Mouse (Mus musculus) neural tube, embryonic 10.5 days (tissue): ENCODE results near the gene Ccl17.
A peak's percentile ranks its signal among the peaks of the same experiment; 100 is the strongest.
"Not testable (repeated sequence)": the region's sequence is repeated elsewhere in the genome, so short reads cannot be mapped to it uniquely, and the experiment has no call there.

ENCODE experiments used
- DNase-seq: peaks from one replicate; pipeline ENCODE4 v3.0.0-alpha.2; 2017; ENCODE audit warnings: low spot score; ENCODE audit errors: extremely low spot score

The Ccl17 gene

DNA sequence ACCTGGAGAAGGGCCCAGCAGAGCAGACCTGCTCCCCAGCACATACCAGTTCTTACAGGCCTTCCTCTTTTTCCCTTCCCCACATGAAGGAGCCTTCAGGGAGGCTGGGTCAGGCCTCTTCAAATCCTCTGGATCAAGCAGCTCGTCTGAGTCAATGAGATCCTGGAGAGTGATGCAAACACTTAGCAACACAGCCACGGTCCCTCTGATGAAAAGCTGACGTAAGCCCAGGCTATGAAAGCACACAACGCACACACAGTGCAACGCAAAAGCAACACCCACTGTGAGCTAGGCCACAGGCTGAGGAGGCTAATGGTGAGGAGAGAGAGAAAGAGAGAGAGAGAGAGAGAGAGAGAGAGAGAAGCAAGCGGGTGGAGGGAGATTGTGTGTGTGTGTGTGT lies 14.9 kb downstream of the Ccl17 start:
- no peak for DNase-seq

DNA sequence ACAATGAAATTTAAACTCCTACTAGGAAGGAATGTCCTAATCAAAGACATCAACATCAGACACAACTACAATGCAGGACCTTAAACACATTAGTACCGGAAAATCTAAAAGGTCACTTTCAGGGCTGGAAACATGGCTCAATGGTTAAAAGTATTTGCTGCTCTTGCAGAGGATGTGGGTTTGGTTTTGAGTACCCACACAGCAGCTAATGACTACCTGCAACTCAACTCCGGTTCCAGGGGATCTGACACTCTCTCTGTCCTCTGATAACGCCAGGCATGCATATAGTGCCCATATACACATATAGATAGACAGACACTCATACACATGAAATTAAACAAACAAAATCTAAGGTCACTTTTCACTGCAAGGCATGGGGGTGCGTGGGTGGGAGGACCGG lies 16.0 kb downstream of the Ccl17 start:
- no peak for DNase-seq

DNA sequence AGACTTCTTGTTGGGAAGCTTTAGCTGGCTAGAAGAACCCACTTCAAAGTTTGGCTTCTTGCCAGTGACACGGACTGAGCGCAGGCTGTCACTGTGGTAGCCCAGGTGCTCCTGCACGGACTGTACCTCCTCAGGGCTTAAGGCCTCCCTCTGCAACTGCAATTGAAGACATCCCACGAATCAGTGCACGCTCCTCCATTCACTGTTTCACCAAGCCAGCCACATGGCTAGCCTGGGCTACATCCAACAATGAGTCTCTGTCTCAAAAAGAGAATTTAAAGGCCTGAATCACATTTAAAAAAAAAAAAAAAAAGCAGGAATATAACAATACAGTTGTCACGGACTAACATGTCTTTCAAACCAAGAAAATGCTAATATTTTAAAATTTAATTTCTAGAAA lies 18.0 kb downstream of the Ccl17 start:
- no peak for DNase-seq

DNA sequence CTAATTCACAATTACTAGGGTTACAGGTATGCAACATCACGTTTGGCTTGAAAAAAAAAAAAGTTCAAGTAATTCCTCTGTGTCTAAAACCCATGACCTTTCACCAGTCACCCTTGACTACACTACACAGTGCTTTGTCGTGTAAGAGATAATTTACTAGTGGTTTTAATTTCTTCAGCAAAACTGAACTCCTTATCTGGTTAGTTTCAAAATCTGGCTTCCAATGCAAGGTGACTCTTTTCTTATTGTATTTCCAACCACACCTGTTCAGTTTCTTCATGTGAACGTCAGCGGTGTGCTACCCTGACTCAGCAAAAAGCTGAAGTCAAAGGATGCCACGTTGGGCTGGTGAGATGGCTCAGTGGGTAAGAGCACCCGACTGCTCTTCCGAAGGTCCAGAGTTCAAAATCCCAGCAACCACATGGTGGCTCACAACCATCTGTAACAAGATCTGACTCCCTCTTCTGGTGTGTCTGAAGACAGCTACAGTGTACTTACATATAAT lies 23.7 kb downstream of the Ccl17 start:
- DNase-seq = not testable (repeated sequence)

DNA sequence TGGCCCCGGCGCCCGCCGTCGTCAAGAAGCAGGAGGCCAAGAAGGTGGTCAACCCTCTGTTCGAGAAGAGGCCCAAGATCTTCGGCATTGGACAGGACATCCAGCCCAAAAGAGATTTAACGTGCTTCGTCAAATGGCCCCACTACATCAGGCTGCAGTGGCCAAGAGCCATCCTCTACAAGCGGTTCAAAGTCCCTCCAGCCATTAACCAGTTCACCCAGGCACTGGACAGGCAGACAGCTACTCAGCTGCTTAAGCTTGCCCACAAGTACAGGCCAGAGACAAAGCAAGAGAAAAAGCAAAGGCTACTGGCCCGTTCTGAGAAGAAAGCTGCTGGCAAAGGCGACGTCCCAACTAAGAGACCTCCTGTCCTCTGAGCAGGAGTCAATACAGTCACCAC lies 25.5 kb downstream of the Ccl17 start:
- DNase-seq = not testable (repeated sequence)

DNA sequence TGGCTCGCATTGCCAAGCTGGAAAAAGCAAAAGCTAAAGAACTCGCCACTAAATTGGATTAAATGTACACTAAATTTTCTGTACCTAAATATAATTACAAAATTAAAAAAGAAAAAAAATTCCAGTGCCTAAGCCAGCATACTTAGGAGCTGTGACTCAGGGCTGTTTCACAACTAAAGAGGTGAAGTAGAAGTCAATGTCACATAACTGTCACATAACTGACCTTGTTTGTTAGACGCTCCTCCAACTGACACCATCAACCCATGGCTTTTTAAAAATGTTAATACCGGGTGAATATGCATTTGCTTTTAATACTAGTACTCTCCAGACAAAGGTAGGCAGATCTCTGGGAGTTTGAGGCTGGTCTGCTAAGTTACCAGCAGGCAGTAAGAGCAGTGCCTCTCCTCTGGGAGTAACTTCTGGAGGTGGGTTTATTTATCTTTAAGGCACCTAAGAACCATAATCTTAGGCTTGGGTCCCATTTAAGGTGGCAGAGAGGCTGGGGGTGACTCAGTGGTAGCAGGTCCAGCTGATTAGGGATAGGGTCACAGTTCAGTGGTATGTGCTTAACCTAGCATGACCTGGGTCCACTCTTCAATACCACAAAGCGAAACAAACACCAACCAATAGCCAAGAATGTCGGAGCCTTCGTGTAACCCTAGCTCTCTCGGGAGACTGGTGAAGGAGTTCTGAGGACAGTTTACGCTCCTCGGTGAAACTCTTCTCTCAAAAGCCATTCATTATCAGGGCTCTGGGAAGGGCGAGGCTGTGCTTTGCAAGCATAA lies 26.4 kb downstream of the Ccl17 start:
- DNase-seq = no peak

DNA sequence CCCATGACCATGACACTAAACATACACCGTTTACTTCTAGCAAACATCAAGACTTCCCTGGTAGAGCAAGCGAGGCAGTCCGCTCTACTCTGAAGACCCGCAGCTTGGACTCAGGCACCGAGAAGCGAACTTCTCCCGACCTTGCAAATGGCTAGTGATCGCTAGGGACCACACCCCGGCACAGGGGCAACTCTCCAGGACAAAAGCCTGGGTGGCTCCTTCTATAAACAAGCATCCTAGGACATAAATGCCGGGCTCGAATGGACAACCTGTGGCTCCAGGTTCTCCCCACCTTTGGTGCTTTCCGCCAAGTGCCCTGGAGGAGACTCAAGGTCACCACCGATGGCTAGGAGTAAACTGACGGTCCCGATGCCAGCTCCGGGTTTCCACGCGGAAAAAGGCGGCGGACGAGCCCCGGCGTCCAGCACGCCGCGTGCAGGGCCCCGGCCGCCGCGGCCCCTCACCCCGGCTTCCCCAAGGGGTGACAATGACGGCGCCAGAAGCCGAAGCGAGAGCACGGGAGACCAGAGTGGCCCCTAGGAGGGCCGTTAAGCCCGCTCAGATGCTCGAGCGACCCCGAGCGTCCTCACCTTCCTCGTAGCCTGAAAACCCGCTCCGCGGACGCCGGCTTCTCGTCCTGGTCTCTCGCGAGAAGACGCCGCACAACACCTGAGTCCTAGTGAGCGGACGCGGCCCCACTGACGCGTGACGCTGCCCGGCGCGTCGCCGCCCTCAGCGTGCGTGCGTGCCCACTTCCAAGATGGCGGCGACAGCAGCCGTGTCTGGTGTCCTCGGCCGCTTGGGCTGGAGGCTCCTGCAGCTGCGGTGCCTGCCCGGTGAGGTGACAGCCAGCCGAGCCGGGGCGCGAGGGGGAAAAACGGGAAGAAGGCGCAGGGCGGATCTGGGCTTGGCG lies 27.7 kb downstream of the Ccl17 start, which contains the start of the genes Coq9 and Ciapin1:
Coq9 (plus strand) TSS at position 660 of the 913 bp plus-strand sequence.
Ciapin1 (minus strand) TSS at position 697 of the 913 bp plus-strand sequence.
- DNase-seq = peak; percentile 94

DNA sequence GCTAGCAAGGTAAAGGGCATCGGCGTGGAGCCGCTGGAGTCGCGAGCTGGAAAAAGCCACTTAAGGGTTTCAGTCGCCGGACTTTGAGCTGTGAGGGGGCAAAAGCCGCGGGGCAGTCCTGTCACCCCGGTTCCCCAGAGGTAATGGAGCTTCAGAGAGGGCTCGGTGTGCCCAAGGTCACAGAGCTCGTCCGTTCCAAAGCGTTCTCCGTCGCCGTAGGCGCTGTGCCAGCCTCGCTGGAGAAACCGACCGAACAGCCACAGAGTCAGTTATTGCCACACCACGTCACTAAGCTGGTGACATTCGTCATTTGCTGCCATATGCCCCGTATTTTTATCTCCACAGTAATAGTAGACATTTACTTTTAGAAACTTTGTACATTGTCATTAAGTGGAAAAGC lies 28.3 kb downstream of the Ccl17 start:
- no peak for DNase-seq

DNA sequence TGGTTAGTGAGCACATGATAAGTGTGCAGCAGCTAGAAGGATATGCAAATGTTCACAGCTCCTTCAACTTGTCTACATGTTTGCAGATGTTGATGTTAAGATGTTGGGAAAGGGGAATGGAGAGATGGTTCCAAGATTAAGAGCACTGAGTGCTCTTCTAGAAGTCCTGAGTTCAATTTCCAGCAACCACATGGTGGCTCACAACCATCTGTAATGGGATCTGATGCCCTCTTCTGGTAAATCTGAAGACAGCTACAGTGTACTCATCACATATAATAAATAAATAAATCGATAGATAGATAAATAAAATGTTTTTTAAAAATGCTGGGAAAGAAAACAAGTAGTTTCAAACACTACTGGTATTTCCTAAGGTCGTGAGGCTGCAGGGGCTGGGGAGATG lies 30.9 kb downstream of the Ccl17 start:
- DNase-seq = no peak

DNA sequence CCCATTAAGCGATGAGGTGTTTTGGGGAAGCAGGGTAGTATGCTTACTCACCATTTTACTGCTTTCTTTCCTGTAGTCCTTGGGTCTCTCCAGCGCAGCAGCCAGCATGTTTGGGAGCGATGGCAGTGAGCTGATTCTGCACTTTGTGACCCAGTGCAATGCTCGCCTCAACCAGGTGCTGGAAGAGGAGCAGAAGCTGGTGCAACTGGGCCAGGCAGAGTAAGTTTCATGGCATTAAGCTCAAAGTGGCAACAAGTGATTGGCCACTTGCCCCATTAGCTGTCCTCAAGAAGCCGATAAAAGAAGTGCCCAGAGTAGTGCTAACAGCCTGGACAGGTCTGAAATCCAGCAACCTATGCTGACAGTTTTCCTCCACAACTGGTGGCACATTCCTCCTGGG lies 39.8 kb downstream of the Ccl17 start:
- DNase-seq = no peak

DNA sequence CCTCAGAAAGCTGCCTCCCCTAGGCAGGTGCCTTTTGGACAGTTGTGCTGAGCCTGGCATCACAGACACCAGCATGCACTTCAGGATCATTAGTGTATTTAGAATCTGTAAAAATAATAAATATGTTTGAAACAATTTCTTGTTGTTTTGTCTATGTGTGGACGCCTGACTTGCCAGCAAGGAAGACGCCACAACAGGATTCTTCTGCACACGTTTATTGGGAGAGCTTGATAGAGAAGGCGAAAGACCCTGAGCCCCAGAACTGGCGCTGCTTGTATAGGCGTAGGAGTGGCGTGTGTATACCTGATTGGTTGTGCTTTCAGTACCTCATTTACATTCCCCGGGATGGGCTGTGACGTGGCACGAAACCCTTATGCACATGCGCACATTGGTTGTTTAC lies 44.5 kb downstream of the Ccl17 start:
- not testable (repeated sequence) for DNase-seq

DNA sequence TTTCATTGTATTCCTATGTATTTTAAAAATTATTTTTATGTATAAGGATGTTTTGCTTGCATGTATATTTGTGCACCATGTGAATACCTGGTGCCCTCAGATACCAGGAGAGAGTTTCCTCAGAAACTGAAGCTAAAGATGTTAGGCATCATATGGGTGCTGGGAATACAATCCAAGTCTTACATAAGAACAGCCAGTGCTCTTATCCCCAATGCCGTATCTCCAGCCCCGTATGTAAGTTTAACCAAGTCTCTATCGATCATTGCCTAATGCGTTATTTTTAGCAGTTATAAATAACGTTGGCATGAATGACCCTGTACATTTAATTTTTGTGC lies 46.7 kb downstream of the Ccl17 start:
- no peak for DNase-seq

DNA sequence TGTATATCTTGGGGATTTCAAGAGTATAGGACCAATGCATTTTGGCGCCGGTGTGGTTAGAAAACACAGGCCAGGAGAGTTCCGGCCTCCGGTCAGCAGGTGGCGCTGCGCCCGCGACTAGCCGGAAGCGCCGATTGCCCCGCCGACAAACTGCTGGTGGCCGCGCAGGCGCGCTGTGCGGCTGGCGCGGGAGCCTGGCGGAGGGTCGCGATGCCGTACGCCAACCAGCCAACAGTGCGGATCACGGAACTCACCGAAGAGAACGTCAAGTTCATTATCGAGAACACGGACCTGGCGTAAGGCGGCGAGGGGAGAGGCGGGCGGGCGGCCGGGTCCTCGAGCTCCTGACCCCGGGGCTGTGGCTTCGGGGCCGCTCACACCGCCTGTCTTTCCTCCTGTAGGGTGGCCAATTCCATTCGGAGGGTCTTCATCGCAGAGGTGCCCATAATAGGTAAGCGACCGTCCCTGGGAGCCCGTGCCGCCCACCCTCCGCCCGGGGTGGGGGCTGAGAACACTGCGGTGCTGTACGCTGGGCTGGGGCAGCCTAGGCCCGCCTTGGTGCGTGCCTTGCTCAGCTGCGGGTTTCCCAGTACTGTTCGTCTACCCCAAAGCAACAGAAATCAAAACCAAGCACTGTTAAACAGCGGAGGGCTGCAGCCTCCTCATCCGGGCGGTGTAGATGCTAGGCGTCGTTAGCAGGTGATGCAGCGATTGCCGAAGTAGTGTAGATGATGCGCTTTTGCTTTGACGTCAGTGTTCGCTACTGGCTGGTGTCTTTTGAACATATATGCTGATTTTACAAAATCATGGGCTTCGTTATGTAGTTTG lies 47.3 kb downstream of the Ccl17 start, which contains the start of gene Polr2c:
Polr2c (plus strand) TSS at position 105 of the 828 bp plus-strand sequence.
- peak; percentile 94 for DNase-seq

DNA sequence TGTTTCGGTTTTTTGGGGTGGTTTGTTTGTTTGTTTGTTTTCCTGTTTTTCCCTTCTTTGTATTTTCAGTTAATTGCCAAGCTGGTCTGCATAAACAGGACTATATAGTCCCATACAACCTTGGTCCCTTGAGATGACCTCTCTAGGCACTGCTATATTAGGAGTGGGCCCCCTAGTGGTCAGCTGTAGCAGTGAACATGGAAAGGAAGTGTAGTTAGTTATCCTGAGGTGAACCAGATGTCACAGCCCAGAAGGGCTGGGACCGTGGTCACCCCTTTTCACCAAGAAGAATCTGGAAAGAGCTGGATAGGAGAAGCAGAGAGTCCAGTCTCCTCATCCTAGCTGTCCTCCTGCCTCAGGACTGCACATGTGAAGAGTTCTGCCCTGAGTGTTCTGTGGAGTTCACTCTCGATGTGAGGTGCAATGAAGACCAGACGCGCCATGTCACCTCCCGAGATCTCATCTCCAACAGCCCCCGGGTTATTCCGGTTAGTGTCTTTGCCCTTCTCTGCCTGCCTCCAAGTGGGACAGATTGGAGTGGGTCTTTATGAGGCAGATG lies 51.2 kb downstream of the Ccl17 start:
- DNase-seq = peak; percentile 62
